Mouse (Mus musculus): ENCODE results near the gene Sh3gl1.

GRCm38 (mm10) chr17:55990278-55990898, 46.0 kb downstream of the Sh3gl1 start:
- no peak for TF ChIP-seq CTCF (conservative IDR thresholded peaks at IDR 0.05; ENCODE audit: low read length)
- TF ChIP-seq NANOG (IDR thresholded peaks at IDR 0.05; ENCODE audit: borderline replicate concordance, low read length): no peak
- TF ChIP-seq POU5F1 (IDR thresholded peaks at IDR 0.05; ENCODE audit: borderline replicate concordance, low read length): no peak
